Mouse (Mus musculus): Measurements from ENCODE around the gene BC030867.

DNA sequence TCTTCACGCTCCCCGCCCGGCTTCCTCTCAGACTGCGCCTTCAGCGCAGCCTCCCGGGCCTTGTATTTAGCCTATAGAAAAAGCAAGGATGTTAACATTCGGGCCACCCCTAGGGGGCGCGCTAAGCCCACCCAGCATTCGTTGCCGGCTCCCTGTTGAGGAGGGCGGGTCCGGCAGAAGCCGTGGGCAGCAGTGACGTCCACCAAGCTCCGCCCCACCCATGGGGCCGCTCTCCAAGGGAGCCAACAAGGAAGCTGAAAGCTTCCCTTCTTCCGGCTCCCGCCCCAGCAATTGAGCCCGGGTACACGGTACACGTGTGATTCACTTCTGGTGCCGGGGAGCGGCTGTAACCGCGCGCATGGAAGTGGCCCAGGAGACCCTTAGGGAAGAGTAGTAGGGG, 60.3 kb downstream of the BC030867 start:
- TF ChIP-seq CTCF (IDR thresholded peaks at IDR 0.05; ENCODE audit: extremely low read depth, insufficient read depth, low read length) (peak; percentile 85), POLR2A (IDR thresholded peaks at IDR 0.05; ENCODE audit: extremely low read depth, insufficient read depth, low read length) (0 out of 2 replicates have a peak, but pooled peaks have one; percentile 42)
